Mouse (Mus musculus) duodenum, adult 2 months (tissue): ENCODE measurements around the gene Tcap. TPM values are rescaled to one million over a fixed set of nuclear protein-coding genes. Genes with fewer than 3 reads are reported as not detected.

Experiments used
- polyA plus RNA-seq: library from polyadenylated mRNA; depleted of rRNA; stranded (reverse); fragments of >200 nt; gene quantifications from 2 replicates; pipeline ENCODE4 v1.2.3, GENCODE M21; 2012; ENCODE audit warnings: low replicate concordance; rRNA removed

Gene Tcap
- polyA plus RNA-seq: 1.00 and 1.1 TPM in 2 replicates

DNA sequence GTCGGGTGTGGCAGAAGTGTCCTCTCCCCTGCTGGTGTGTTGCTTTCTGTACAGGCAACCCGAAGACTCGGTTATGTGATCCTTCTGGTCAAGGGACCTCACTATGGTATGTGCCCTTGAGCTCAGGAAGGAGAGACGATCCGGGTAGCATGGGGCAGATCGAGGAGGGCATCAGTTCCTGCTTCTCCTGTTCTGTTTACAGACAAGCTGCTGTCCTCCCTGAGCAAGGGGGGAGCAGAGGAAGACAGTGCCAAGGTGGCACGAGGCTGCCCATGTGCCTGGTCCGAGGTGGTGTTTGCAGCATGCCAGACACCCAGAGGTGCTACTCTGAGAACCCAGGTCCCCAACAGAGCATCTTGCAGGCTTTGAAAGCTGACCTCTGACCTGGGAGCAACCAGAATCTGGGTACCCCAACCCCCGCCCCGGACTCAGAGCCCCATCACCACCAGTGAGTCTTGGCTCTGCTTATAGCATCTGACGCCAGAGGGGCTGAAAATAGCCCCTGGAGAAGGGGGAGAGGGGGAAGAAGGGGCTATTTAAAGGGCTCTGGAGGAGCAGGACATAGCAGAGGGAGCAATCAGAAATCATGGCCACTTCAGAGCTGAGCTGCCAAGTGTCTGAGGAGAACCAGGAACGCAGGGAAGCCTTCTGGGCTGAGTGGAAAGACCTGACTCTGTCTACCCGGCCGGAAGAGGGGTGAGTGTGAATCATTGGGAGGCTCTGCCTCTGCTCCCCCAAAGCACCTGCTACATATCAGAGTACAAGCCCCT is at the start of gene Tcap:
Gene Tcap, plus strand, starts transcription at position 551 of the 770 bp plus-strand sequence.

DNA sequence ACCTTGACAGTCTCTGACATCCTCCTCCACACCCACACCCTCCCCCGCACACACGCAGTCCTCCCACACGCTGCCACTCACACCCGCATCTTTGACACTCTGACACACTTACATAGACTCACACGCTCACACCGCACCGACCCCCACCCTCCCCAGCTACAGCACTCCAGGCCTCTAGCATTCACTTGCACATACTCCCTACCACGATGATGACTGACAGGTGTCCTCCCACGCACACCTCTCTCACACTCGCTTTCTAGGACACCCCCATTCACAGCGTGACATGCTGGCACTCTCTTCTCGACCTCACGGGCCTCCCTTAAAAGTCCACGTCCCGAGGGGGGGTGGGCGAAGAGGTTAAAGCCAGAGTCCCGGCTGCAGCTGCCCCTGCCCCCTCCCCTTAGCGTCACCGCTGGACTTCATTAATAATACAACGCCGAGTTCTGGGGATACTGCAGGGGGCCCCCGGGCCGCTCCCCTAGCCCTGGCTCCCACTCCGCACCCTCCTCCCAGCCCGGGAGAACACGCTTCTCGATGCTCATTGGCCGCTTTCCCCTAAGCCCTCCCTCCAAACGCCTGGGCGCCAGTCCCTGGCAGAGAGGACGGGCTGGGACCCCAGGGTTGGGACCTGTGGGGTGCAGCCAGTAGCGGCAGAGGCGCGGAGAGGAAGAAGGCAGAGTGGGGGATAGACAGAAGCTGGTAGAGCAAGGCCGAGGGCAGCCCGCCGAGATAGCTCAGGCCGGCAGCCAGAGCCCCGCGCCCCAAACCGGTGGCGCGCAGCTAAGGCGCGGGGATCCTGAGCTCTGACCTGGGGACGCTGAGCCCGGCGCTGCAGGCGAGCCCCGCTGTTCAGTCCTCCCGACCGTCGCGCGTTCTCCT is 35.3 kb upstream of the Tcap start, which contains the start of gene Ppp1r1b:
Gene Ppp1r1b, plus strand, starts transcription at position 322 of the 879 bp plus-strand sequence.

DNA sequence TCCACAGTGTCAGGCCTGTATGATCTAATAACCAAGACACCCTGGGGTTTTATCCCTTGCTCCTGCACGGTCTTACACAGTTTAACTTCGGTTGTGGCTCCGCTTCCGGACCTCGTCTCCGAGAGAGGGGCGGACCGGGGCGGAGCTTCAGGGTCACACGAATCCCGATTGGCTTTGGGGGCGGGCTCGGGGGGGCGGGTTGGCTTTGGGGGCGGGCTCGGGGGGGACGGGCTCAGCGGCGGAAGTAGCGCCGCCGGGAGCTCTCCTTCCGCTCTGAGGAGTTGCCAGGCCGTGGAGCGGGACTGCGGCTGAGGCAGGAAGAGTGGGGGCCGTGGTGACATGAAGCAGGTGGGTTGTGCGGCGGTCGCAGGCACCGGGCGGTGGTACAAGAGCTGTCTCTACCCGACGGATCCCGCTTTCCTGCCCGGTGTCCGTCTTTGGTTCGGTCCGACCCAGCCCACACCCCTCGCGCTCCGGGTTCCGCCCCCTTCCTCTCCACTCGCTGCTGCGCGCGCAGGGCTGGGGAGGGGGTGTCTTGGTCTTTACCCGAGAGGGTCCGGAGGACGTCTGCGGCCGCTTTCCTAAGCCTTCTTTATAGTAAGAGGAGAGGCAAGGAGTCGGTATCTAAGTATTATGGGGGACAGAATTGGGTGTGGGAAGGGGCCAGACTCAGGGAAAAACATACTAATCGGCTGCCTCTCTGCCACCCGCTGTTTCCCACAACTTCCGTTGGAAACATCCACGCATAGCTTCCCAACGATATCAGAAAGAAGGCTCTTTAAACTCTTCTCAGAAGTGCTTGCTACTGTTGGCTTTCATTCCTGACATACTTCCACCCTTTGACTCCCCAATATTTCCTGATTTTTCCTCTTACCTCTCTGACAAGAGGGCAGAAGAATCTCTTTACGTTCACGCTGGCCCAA is 25.2 kb upstream of the Tcap start, which contains the start of gene Stard3:
Gene Stard3, plus strand, starts transcription at position 208 of the 923 bp plus-strand sequence.

DNA sequence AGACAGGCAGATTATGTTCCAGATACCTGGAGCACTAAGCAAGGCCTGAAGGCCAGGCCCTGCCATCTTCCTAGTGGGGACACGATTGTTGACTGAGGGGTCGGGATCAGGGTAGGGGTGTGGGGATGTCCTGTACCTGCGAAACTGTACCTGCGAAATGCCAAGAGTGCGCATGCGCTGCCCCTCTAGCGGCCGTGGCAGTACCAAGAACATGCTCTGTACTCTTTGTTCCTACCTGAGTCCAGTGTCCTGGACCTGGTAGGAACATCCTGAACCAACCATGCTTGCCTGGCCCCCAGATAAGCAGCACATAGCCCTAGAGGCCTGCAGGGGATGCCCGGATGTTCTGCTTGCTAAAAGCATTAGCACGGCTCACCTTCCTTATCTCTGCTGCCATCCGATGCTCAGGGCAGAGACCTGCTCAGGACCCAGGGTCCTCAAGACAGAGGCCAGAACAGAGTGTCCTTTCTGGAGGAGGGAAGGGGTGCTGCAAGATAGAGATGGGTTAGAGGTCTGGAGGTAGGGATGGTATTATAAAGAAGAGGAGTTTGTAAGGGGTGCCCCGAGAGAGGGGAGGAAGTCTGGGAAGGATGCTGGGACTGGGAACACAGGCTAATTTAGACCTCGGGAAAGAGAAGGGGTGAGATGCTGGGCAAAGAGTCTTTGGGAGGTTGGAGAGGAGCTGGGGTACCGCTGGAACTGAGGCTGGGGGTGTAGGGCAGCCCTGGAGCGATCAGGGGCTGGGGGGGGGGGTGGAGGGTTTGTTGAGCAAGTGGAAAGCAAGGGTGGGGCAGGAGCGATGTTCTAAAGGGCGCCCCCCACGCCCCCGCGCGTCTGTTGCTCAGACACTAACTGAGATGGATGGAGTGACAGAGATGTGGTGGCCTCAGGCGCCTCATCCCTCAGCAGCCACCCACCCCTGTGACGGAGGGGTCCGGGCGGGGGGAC is 2.3 kb downstream of the Tcap start, which contains the start of gene Pnmt:
Gene Pnmt, plus strand, starts transcription at position 813 of the 948 bp plus-strand sequence.

DNA sequence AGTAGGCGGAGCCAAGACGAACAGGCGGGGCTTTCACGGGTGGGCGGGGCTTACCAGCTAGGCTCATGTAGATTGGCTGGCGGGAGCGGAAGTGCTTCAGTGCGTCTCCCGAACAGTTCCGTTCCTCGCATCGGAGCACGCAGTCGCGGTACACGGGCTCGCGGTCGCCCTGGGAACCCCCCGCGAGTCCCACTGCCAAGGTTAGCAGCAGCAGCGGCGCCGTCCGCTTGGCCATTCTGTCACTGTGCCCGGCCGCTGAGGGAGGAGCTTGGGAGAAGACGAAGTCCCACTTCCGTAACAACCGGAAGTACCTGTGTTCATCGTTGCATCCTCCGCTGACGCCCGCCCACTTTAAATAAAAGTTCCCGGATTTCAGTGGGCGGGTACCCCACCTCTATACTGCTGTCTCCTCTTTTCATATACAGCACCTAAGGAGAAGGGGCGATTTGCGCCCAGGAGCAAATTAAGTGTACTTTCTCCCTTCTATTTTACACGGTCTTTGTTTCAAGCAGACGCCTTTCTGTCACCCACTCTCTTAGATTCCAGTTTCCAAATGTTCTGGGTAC is 16.6 kb downstream of the Tcap start, which contains the start of gene Pgap3:
Gene Pgap3, minus strand, starts transcription at position 330 of the 566 bp plus-strand sequence.

DNA sequence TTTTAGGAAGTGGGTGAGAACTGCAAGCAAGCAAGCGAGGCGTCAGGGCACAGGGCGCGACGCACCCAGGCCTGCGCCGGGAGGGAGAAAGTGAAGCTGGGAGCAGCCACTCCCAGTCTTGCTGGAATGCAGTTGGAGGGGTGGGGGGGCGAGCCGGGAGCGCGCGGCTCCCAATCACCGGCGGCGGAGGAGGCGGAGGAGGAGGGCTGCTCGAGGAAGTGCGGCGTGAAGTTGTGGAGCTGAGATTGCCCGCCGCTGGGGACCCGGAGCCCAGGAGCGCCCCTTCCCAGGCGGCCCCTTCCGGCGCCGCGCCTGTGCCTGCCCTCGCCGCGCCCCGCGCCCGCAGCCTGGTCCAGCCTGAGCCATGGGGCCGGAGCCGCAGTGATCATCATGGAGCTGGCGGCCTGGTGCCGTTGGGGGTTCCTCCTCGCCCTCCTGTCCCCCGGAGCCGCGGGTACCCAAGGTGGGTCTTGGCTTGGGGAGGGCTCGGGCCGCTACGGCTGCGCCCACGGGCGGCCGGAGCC is 28.7 kb downstream of the Tcap start, which contains the start of gene Erbb2:
Gene Erbb2, plus strand, starts transcription at position 198 of the 524 bp plus-strand sequence.

Other genes starting within 250 kb of the Tcap start
- gene Fbxl20, start 233.4 kb upstream of the Tcap start, polyA plus RNA-seq: 7.8 and 11.6 TPM in 2 replicates
- gene Med1, start 190.5 kb upstream of the Tcap start, polyA plus RNA-seq: 2.3 and 6.4 TPM in 2 replicates
- gene Cdk12, start 180.8 kb upstream of the Tcap start, polyA plus RNA-seq: 4.5 and 5.0 TPM in 2 replicates
- gene Neurod2, start 54.2 kb upstream of the Tcap start, polyA plus RNA-seq: 0.05 TPM in 2 replicates
- 281 and 423 TPM in 2 replicates for gene Ppp1r1b, start 35.4 kb upstream of the Tcap start, polyA plus RNA-seq
- gene Stard3, start 25.4 kb upstream of the Tcap start, polyA plus RNA-seq: 79.1 and 84.7 TPM in 2 replicates
- gene Pnmt, start 2.6 kb downstream of the Tcap start, polyA plus RNA-seq: 0.09 and 0.42 TPM in 2 replicates
- 46.9 and 54.7 TPM in 2 replicates for gene Pgap3, start 16.7 kb downstream of the Tcap start, polyA plus RNA-seq
- 55.2 and 91.0 TPM in 2 replicates for gene Erbb2, start 28.7 kb downstream of the Tcap start, polyA plus RNA-seq
- 31.2 and 41.0 TPM in 2 replicates for gene Mien1, start 55.2 kb downstream of the Tcap start, polyA plus RNA-seq
- 94.7 and 98.7 TPM in 2 replicates for gene Grb7, start 62.6 kb downstream of the Tcap start, polyA plus RNA-seq
- gene Ikzf3, start 162.2 kb downstream of the Tcap start, polyA plus RNA-seq: 1.4 and 3.0 TPM in 2 replicates
- gene Zpbp2, start 167.3 kb downstream of the Tcap start, polyA plus RNA-seq: 0.18 TPM in 1 of 2 replicates, not detected in the other
- gene Ormdl3, start 203.6 kb downstream of the Tcap start, polyA plus RNA-seq: 58.2 and 142 TPM in 2 replicates
- gene Lrrc3c, start 214.5 kb downstream of the Tcap start, polyA plus RNA-seq: not detected in 2 replicates
- gene Gm12355, start 241.8 kb downstream of the Tcap start, polyA plus RNA-seq: not detected in 2 replicates
- gene Gsdma3, start 242.5 kb downstream of the Tcap start, polyA plus RNA-seq: not detected in 2 replicates